Mouse (Mus musculus) ES-E14 (cell line): ENCODE measurements around the gene Tulp2. TPM values are rescaled to one million over a fixed set of nuclear protein-coding genes. Genes with fewer than 3 reads are reported as not detected.

Source experiments
- DNase-seq: peaks from one replicate; pipeline ENCODE4 v3.0.0-alpha.2; 2013; ENCODE audit warnings: low read depth, low spot score
- H3K27ac ChIP-seq: 2 replicates; pipeline ENCODE4 v1.5.1; 2012; ENCODE audit warnings: low read depth, mild to moderate bottlenecking, low read length, moderate library complexity, mixed read lengths; ENCODE audit not compliant: poor library complexity, insufficient read depth, severe bottlenecking
- H3K36me3 ChIP-seq: 2 replicates; pipeline ENCODE4 v1.6.1; 2012; ENCODE audit warnings: mild to moderate bottlenecking, low read length, moderate library complexity, mixed read lengths; ENCODE audit not compliant: control insufficient read depth, poor library complexity, insufficient read depth, severe bottlenecking
- H3K4me1 ChIP-seq, 2 experiments: fragments of 150-350 bp in 1 of 2; sonication (generic) in 1 of 2; 2 replicates each; pipeline ENCODE4 v1.6.1; 2012; ENCODE audit warnings: low read length in 2 of 2, mild to moderate bottlenecking in 1 of 2, mixed read lengths in 1 of 2; ENCODE audit not compliant: control insufficient read depth in 2 of 2, insufficient read depth in 2 of 2, poor library complexity in 1 of 2
- H3K4me3 ChIP-seq, 2 experiments: fragments of 150-350 bp in 1 of 2; sonication (generic) in 1 of 2; 2 replicates each; pipeline ENCODE4 v1.5.1; 2012; ENCODE audit warnings: low read length in 2 of 2, low read depth in 1 of 2, mild to moderate bottlenecking in 1 of 2, mixed read lengths in 1 of 2; ENCODE audit not compliant: insufficient read depth in 1 of 2, poor library complexity in 1 of 2, severe bottlenecking in 1 of 2
- H3K9ac ChIP-seq: 2 replicates; pipeline ENCODE4 v1.6.1; 2012; ENCODE audit warnings: low read depth, mild to moderate bottlenecking, low read length, mixed read lengths; ENCODE audit not compliant: poor library complexity, insufficient read depth, severe bottlenecking
- H3K9me3 ChIP-seq: fragments of 150-350 bp; sonication (generic); 2 replicates; pipeline ENCODE4 v1.6.1; 2012; ENCODE audit warnings: low read depth, mild to moderate bottlenecking, low read length; ENCODE audit not compliant: control insufficient read depth, insufficient read depth
- CHD2 ChIP-seq: IDR thresholded peaks from 2 replicates; pipeline ENCODE4 v1.6.1; 2014; ENCODE audit warnings: mild to moderate bottlenecking, low read depth, low read length, inconsistent platforms
- HCFC1 ChIP-seq: IDR thresholded peaks from 2 replicates; pipeline ENCODE4 v1.6.1; 2012; ENCODE audit warnings: low read length, inconsistent platforms, borderline replicate concordance; ENCODE audit not compliant: insufficient read depth
- MAFK ChIP-seq: IDR thresholded peaks from 2 replicates; pipeline ENCODE4 v1.6.1; 2014; ENCODE audit warnings: mild to moderate bottlenecking, low read depth, low read length, inconsistent platforms; ENCODE audit not compliant: insufficient read depth
- ZC3H11A ChIP-seq: IDR thresholded peaks from 2 replicates; pipeline ENCODE4 v1.6.1; 2012; ENCODE audit warnings: low read depth, mild to moderate bottlenecking, inconsistent platforms, low read length, borderline replicate concordance
- ZNF384 ChIP-seq: IDR thresholded peaks from 2 replicates; pipeline ENCODE4 v1.6.1; 2012; ENCODE audit warnings: low read depth, low read length, inconsistent platforms
- in situ Hi-C, 2 experiments: fragments of 600-800 bp; cut with MboI; formaldehyde crosslinking; loops; one replicate each; pipeline ENCODE4 v1.15.1; 2025; ENCODE audit warnings: low sequenced_read_pairs in 2 of 2, inconsistent platforms in 1 of 2; ENCODE audit not compliant: unreplicated experiment in 2 of 2
- total RNA-seq: library from RNA; depleted of rRNA; stranded (reverse); fragments of 300-350 nt; gene quantifications from 2 replicates; pipeline ENCODE4 v1.2.3, GENCODE M21; 2012; rRNA removed

Tulp2 gene
- total RNA-seq, result 2.6 TPM in 2 replicates

- no peak within 1 kb of the TSS for H3K4me3 ChIP-seq
- no peak within 1 kb of the TSS for H3K27ac ChIP-seq
- DNase-seq, result no peak
- H3K4me1 ChIP-seq, result peaks cover 2 to 6% of the 10 kb centered on the region in 2 experiments; a peak in 1 of 4 replicates
- no peaks in the 10 kb centered on the region for H3K9me3 ChIP-seq
- no peak for TF ChIP-seq CHD2
- peak; percentile 99 for TF ChIP-seq HCFC1
- in situ Hi-C loops, result no loop called here
- no peak within 1 kb of the TSS; the same call in 1 of the 2 replicates for H3K9ac ChIP-seq
- peaks cover 15% of the 10 kb centered on the region; the same call in 1 of the 2 replicates for H3K36me3 ChIP-seq
These were observed at the start of gene Tulp2 for GRCm38 (mm10) chr7:45481374-45481927. Gene Tulp2, plus strand, starts transcription at chr7:45481877.

GRCm38 (mm10) chr7:45433835-45434202 lies 47.9 kb upstream of the Tulp2 start:
- peak overlapping the region; percentile 84 for H3K9ac ChIP-seq

DNA sequence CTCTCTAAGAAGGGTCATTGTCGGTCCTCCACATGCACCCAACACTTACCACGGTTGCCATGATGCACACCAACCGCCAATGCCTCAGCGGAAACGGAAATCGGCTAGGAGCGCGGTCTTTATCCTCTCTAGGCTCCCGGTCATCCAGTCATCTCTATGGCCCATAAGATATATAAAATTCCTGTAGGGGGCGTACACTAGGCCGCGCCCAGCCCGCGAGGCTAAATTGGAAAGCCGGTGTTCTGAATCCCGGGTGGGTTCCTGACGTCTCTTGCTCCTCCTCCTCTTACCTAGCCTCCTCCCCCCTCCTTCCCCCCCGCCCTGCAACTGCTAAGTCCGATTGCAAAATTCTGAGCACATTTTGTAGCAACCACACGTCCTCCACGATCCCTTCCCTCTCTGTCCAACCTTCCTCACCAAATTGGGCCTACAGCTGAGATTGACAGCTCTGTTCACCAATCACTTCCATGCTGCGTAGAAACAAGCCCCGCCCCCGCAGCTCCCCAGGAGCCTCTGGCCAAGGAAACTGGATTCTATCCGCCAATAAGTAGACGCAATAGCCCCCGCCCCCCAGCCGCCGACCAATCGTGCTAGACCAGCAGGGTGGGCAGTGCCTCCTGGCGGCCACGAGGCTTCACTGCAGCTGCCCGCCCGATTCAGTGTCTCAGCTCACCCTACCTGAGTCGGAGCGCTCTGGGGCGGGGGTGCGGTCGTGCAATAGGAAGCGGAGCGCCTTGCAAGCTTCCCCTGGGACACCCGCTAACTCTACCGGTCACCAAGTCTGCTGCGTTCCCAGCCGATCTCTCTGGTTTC lies 47.3 kb upstream of the Tulp2 start, which contains the start of gene Gys1:
TSS of gene Gys1 (plus strand) at position 642 of the 813 bp plus-strand sequence.
- H3K9me3 ChIP-seq, result no peaks in the 10 kb centered on the region
- peaks cover 9 to 16% of the 10 kb centered on the region in 2 experiments for H3K4me1 ChIP-seq
- H3K9ac ChIP-seq, result peak within 1 kb of the TSS; percentile 84
- DNase-seq, result peak; percentile 100
- TF ChIP-seq MAFK (no peak), ZNF384 (no peak), CHD2 (peak; percentile 91), ZC3H11A (no peak), HCFC1 (peak; percentile 78)
- H3K36me3 ChIP-seq, result peaks cover 33% of the 10 kb centered on the region
- in situ Hi-C loops, result no loop called here
- H3K4me3 ChIP-seq, result peak within 1 kb of the TSS; percentile 89 to 98
- H3K27ac ChIP-seq, result peak within 1 kb of the TSS; percentile 77

More at GRCm38 (mm10) chr7:45433835-45434202, 47.9 kb upstream of the Tulp2 start:
- in situ Hi-C loops, result no loop called here
- Histone ChIP-seq H3K27ac (peak overlapping the region; percentile 16), H3K9me3 (no peaks in the 10 kb centered on the region), H3K4me1 (peaks cover 9 to 16% of the 10 kb centered on the region in 2 experiments), H3K36me3 (peaks cover 39% of the 10 kb centered on the region), H3K4me3 (peak overlapping the region; percentile 89 to 98)
- no peak for DNase-seq
- no peak for TF ChIP-seq CHD2
- TF ChIP-seq HCFC1, result no peak
- TF ChIP-seq ZNF384, result no peak
- no peak for TF ChIP-seq MAFK
- TF ChIP-seq ZC3H11A, result no peak

- in situ Hi-C loops, result no loop called here
- peaks cover 12 to 18% of the 10 kb centered on the region in 2 experiments for H3K4me1 ChIP-seq
- no peak for DNase-seq
These were observed 46.6 kb upstream of the Tulp2 start for GRCm38 (mm10) chr7:45435038-45435437.

More at GRCm38 (mm10) chr7:45435038-45435437, 46.6 kb upstream of the Tulp2 start:
- peak overlapping the region; percentile 66 to 79 for H3K4me3 ChIP-seq
- no peaks in the 10 kb centered on the region for H3K9me3 ChIP-seq
- peak overlapping the region; percentile 75 for H3K9ac ChIP-seq
- H3K36me3 ChIP-seq, result peaks cover 26% of the 10 kb centered on the region
- 0 out of 2 replicates have a peak overlapping the region, but pooled peaks have one; percentile 4 for H3K27ac ChIP-seq
- TF ChIP-seq ZNF384, result no peak
- TF ChIP-seq ZC3H11A, result no peak
- TF ChIP-seq HCFC1, result no peak
- no peak for TF ChIP-seq MAFK
- no peak for TF ChIP-seq CHD2
